Mouse (Mus musculus): ENCODE data around the gene Slc22a15.

The Slc22a15 gene

GRCm38 (mm10) chr3:101923843-101924740 lies at the start of gene Slc22a15:
TSS of gene Slc22a15 (minus strand) at chr3:101924453.
- peak; percentile 38 to 50 for DNase-seq

DNA sequence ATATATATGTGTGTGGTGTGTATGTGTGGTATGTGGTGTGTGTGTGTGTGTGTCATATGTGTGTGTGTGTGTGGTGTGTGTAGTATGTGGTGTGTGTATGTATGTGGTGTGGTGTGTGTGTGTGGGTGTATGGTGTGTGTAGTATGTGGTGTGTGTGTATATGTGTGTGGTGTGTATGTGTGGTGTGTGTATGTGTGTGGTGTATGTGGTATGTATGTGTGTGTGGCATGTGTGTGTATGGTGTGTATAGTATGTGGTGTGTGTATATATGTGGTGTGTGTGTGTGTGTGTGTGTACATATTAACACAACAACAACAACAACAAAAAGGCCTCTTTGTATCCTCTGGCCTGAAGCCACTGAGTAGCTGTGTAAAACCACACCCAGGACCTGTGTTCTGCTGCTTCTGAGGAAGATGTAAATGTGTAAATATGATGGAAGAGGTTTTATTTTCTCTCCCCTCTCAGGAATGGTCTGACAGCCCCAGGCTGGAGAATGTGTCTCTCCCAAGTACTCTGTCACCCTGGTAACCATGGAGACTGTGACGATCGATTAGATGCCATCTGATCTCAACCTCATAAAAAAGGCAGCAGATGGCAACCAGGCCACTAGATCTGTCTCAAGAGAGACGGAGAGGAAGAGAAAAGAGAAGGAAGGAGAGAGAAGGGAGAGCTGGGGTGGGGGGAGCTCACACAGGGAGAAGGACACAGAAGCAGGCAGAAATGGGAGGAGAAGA lies 42.7 kb upstream of the Slc22a15 start:
- no peak for DNase-seq

DNA sequence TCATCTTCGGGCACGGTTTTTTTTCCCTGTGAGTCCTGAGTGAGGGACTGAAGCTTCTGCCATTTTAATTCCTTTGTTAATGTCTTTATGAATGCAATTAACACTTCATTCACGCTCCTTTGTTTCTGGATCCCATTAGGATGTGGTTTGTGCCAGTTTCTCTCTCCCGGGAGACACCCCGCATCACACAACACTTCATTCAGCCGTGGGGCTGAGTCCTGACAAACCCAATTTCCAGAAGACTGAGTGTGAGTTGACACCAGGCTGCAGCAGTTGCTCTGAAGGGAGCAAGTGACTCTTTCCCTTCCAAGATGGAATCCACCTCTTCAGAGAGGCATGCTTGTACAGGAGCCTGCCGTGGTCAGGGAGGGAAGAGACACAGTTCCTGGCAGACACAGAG lies 40.1 kb upstream of the Slc22a15 start:
- no peak for DNase-seq

GRCm38 (mm10) chr3:101963501-101963900 lies 39.2 kb upstream of the Slc22a15 start:
- DNase-seq = no peak

GRCm38 (mm10) chr3:101961146-101961835 lies 37.0 kb upstream of the Slc22a15 start:
- DNase-seq = no peak

DNA sequence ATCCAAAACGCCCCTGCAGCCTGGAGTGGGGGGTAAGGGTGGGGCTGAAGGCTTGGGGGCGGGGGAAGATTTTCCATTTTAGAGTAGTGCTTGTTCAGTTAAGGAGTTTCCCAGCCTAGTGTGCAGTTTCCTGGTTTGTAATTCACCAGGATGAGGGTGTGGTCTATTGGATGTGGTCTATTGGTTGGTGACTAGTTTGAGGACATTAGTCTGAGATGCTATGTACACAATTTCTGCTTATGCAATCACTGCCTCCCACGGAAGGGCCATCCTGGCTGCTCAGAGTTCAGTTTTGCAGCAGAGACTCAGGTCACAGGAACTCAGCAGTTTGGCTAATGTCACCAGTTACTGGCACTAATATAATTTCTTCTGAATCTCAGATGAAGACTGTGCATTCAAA lies 33.8 kb upstream of the Slc22a15 start:
- no peak for DNase-seq

- no peak for DNase-seq
Observed at GRCm38 (mm10) chr3:101953506-101953905, 29.3 kb upstream of the Slc22a15 start.

DNA sequence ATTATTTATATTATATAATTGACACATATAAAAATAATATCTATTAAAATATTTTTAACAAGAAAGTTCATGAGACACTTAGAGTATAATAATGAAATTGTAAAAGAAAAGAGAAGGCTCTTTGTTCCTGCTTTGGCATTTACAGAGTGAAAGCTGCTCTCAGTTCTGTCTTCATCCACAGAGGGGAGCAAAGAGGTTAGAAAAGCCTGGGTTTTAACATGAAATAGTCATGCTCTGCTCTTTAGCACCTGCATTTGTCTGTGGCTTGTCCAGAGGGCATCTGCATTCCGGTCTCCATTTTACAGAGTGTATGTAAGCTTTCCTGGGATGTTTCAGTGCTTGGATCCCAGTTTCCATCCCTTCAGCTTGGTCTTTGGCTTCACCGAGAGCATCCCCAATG lies 28.3 kb upstream of the Slc22a15 start:
- DNase-seq = no peak

DNA sequence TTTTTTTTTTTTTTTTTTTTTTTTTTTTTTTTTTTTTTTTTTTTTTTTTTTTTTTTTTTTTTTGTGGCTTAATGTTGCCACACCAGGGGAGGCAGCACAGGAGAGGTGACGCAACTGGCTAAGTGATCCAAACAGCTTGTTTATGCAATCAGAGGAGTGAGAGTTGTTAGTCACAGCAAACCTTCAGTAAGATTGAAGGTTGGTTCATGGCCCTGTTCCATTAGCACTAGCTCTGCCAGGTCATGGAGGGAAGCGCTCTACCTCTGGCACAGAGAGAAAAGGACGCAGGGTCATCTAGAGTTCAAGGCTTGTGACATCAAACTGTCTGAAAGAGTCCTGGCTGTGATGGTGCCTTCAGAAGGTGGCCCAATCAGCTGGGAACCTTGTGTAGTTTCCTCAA lies 24.3 kb upstream of the Slc22a15 start:
- no peak for DNase-seq

DNA sequence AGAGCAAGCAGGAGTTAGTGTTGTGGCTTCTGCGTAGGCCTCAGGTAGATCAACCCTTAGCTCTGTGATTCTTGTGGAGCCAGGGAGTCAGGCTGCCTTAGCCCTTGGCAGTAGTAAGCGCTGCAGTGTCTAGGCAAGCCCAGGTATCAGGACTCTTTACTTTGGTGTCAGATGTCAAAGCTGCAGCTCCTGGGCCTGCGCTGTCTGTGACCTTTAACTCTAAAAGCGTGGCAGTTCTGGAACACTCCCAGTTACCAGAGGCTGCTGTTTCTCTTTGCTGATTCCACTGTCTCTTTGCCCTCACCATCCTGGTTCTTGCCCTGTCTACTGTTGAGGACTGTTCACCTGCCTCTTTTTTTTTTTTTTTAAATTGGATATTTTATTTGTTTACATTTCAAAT lies 23.0 kb upstream of the Slc22a15 start:
- DNase-seq = no peak

- DNase-seq = no peak
Observed at GRCm38 (mm10) chr3:101945257-101945656, 21.0 kb upstream of the Slc22a15 start.

DNA sequence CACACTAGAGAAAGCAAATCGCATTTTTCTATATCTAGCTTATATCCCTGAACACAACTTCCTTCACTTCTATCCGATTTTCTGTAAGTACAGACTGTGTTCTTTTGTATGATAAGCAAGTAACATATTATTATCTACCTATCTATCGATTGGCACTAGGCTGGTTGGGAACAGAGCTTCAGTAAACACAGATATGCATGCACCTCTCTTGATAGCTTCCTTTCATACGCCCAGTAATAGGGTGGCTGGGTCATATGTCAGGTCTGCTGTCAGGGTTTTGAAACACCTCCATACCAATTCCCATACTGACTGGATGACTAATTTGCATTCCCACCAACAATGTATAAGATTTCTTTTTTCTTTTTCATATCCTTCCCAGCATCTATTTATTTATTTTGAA lies 16.2 kb upstream of the Slc22a15 start:
- no peak for DNase-seq

DNA sequence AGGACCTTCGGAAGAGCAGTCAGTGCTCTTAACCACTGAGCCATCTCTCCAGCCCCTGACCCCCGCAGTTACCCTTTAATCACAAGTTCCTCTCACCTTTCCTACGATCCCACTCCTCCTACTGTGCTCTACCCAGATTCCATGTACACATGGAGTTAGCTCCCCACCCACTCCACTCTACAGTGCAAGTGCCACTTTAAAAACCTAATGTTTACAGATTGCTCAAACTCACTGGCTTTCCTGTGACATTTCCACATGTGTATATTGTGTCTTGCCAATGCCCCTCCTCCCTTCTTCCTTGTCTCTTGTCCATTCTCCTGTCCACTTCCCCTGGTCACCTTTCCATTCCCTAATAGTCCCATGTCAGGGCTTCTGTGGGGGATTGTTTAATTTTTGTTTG lies 15.6 kb upstream of the Slc22a15 start:
- DNase-seq = no peak

DNA sequence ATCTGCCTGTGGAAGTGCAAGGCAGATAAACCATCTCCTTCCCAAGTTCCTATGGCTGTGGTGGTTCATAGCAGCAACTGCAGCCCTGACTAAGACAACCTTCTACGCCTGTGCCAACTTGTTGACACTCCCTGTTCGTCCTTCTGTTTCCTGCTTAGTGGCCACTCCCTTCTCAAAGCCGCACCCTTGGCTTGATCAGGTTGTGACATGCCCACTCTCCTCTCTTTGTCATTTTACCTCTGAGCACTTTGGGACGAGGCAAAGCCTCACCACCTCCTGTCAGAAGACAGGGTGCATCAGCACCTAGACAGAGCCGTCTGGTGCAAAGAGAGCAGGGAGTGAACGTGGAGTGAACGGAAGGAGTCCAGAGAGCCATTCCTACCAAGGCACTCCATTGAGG lies 14.9 kb upstream of the Slc22a15 start:
- DNase-seq = no peak

DNA sequence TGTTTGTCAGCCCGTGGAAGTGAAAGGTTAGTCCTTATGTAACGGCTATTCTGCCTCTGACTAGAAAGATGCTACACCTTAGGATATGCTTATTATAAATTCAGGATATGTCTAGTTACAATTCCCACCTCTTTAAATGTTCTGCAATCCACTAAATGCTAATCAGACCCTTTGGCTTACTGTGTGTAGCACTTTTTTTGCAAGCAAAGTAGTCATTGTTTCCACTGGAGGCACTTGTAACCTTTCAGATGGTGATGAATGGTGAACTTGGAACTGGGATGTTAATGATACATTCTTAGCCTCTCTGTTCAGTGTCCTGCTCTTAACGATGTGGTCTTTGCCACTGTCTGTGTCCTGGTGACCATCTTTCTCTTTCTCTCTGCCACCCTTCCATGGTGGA lies 12.1 kb upstream of the Slc22a15 start:
- no peak for DNase-seq

DNA sequence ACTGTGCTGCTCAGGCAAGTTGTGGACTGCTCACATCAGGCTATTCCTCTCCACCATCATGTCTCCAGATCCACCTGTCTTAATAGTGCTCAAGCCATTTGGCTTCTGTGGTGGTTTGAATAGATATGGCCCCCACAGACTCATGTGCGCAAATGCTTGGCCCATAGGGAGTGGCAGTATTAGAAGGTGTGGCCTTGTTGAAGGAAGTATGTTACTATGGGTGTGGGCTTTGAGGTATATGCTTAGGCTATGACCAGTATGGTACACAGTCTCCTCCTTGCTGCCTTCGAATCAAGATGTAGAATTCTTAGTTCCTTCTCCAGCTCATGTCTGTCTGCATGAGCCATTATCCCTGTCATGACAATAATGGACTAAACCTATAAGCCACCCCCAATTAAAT lies 9.6 kb upstream of the Slc22a15 start:
- DNase-seq = no peak

DNA sequence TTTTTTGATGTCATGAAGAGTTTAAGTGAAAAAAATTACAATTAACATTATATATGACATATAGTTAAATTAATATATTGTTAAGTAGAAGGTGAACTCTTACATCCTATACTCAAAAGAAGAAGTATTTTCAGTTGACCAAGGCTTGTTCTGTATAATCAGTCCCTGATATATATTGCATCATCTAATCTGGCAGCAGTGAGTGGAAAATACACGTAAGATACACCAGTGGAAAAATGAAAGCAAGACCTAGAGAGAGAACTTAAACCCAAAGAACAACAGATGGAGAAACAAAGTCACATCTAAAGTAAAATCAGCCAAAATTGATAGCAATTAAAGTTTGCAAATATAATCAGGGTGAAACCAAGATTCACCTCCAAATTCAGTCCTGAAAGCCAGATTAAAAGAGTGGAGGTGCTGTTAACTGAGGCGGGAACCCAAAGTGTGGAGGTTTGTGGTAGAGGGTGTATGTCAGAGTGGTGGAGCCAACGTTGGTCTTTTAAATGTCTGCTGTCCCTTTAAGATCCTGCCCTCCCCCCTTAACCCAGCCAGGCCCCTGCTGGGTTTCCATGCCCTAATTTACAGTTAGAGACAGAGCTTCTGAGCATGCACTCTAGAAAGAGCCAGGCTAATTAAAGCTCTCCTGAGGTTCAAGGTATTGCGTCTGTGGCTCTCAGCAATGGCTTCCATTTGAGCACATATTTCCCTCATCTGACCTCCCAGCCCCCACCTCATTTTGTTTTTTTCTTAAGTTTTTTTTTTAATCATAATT lies 5.0 kb upstream of the Slc22a15 start:
- DNase-seq = no peak

DNA sequence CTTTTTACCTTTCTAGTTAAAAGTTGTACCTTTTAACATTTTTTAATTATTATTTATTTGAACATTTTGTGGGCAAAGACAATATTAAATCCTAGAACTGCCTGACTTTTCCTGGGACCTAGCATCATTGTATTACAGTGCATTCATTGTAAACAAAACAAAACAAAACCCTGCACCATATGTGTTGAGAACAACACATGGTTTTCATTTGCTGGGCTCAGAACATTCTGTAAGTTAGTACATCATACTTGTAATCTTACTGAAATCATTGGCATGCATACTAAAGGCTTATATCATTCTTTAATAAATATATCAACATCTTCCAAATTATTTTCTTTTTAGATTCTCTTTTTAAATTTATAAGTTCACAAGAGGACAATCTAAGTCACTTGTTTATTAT lies 2.4 kb upstream of the Slc22a15 start:
- DNase-seq = no peak

DNA sequence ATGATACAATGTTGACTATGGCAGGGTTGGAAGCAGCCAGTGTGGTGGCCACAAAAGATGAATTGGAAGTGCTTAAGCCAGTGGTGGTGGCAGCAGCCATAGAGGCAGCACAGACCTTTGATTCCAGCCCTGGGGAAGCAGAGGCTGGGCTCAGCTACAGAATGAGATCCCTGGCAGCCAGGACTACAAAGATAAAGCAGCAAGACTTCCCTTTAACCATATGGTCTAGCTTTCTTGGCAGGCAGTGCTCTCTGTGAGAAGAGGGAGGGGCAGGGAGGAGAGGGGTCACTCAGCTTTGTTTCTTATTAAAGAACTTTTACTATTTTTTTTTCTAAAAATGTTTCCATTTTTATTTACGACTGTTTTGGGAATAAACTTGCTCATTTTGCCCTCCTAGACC lies 1.4 kb upstream of the Slc22a15 start:
- DNase-seq = no peak

DNA sequence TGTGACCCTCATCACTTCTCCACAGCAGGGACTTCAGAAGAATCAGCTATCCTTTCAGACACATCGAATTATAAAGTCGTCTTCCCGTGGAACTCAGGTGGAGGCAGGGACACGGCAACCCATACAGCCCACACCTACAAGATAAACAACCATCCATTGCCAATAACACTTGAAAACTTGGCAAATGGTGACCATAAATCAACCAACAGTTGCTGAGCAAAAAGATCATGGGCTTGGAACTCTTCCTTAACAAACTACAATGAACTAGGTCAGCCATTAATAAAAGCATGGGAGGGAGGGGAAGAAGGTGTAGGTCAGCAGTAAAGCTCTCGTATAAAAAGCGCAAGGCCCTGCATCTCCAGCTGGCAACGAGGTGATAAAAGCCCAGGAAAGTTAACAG lies 1.9 kb downstream of the Slc22a15 start:
- no peak for DNase-seq

DNA sequence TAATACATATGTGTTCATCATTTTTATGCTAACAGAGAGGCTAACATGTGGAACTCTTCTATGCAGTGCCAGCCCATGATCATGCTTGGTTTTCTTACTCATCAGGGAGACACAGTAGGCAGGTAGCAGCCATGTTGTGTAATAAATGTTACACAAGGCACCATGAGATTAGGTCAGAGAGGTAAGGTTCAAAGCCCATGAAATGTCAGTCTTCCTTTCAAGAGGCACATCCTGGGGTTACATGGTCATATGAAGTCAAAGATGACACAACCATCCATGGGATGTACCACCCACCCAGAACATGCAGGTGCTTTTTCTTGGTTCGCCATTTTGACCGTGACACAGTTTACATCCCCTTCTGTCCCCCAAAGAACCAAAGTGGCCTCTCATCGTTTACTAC lies 5.7 kb downstream of the Slc22a15 start:
- no peak for DNase-seq

- no peak for DNase-seq
Observed at GRCm38 (mm10) chr3:101917665-101918064, 6.6 kb downstream of the Slc22a15 start.

DNA sequence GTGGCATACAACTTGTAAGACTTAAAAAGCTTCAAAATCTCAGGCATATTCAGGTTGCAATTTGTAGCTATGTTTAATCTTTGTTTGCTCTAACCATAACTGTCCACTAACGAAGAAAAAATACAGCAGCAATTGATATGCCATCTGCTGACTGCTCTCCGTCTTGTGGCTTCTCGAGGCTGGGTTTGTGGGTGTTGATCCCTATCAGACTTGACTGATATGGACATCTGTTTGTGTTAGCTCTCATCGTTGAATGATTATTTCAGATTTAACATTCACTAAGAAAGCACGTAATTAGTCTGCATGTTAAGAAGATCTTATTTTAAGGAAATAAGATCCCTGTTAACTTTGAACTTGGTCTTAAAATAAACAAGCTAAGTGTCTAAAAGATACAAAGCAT lies 7.7 kb downstream of the Slc22a15 start:
- no peak for DNase-seq
